Mouse (Mus musculus): Measurements from ENCODE around the gene Gm6164. TPM values are rescaled to one million over a fixed set of nuclear protein-coding genes. Genes with fewer than 3 reads are reported as not detected.

The Gm6164 gene
- polyA plus RNA-seq (2017; shearing (Covaris generic)), result not detected

GRCm38 (mm10) chr7:20205507-20205906, at the start of gene Gm6164:
Gene Gm6164 (minus strand): TSS chr7:20205607.

GRCm38 (mm10) chr7:20233728-20234127, 28.3 kb upstream of the Gm6164 start, which contains the start of gene Gm4498:
Gene Gm4498 (minus strand): TSS chr7:20233828.

GRCm38 (mm10) chr7:20193410-20193809, 12.0 kb downstream of the Gm6164 start, which contains the start of gene Vmn1r95:
Gene Vmn1r95 (plus strand): TSS chr7:20193710.

GRCm38 (mm10) chr7:20168277-20168676, 37.1 kb downstream of the Gm6164 start, which contains the start of gene Vmn1r94:
Gene Vmn1r94 (minus strand): TSS chr7:20168377.

Other genes with a start within 250 kb of the Gm6164 start
- not detected for gene Ceacam20, start 240.2 kb downstream of the Gm6164 start, polyA plus RNA-seq (2017; shearing (Covaris generic))
- gene Nlrp9b, start 214.1 kb downstream of the Gm6164 start, polyA plus RNA-seq (2017; shearing (Covaris generic)), result under 1 TPM in 1 of 2 experiments, not detected in 1; 0.44 TPM
- under 1 TPM; 0.11 to 0.22 TPM for gene Vmn1r91, start 105.9 kb downstream of the Gm6164 start, polyA plus RNA-seq (2017; shearing (Covaris generic))
- gene Gm16442, start 83.0 kb downstream of the Gm6164 start, polyA plus RNA-seq (2017; shearing (Covaris generic)), result not detected
- gene Vmn1r93, start 66.5 kb downstream of the Gm6164 start, polyA plus RNA-seq (2017; shearing (Covaris generic)), result not detected
- not detected for gene Vmn1r94, start 37.2 kb downstream of the Gm6164 start, polyA plus RNA-seq (2017; shearing (Covaris generic))
- not detected for gene Vmn1r95, start 11.9 kb downstream of the Gm6164 start, polyA plus RNA-seq (2017; shearing (Covaris generic))
- not detected for gene Gm4498, start 28.2 kb upstream of the Gm6164 start, polyA plus RNA-seq (2017; shearing (Covaris generic))
- under 1 TPM in 1 of 2 experiments, not detected in 1; 0.36 TPM for gene Gm5890, start 57.2 kb upstream of the Gm6164 start, polyA plus RNA-seq (2017; shearing (Covaris generic))
- gene Gm4133, start 128.5 kb upstream of the Gm6164 start, polyA plus RNA-seq (2017; shearing (Covaris generic)), result not detected
- not detected for gene Gm5728, start 169.8 kb upstream of the Gm6164 start, polyA plus RNA-seq (2017; shearing (Covaris generic))
- not detected for gene Vmn1r100, start 212.3 kb upstream of the Gm6164 start, polyA plus RNA-seq (2017; shearing (Covaris generic))
- not detected for gene Vmn1r101, start 237.0 kb upstream of the Gm6164 start, polyA plus RNA-seq (2017; shearing (Covaris generic))

All from activated CD4-positive, CD25-positive, alpha-beta regulatory T cell (primary cell).